Mouse (Mus musculus) stomach, postnatal 0 days (tissue): ENCODE data around the gene Rrn3.

Source experiments
- CTCF ChIP-seq: IDR thresholded peaks from 2 replicates; pipeline ENCODE4 v1.5.1; 2016; ENCODE audit warnings: antibody characterized with exemption, low read depth, mild to moderate bottlenecking, moderate library complexity
- EP300 ChIP-seq: optimal IDR thresholded peaks from 2 replicates; pipeline ENCODE3; 2016; ENCODE audit warnings: antibody characterized with exemption

DNA sequence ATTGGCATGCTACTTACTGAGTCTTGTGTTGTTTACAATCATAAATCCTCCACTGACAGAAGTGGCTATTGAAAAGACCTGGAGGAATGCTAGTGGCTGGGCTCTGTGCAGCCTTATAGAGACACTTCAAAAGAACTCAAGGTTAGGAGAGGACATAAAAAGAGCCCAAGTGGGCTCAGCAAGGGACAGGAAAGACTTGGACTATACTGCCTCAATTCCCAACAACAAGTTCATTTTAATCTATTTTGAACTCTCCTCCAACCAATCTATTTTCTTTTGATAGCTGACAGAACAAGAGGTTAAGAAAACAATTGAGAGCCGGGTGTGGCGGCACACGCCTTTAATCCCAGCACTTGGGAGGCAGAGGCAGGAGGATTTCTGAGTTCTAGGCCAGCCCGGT lies 73.4 kb downstream of the Rrn3 start:
- no peak for TF ChIP-seq EP300
- TF ChIP-seq CTCF, result no peak
